Mouse (Mus musculus): ENCODE measurements around the gene Plaa. TPM values are rescaled to one million over a fixed set of nuclear protein-coding genes. Genes with fewer than 3 reads are reported as not detected.
"Not testable (repeated sequence)": the region's sequence is repeated elsewhere in the genome, so short reads cannot be mapped to it uniquely, and the experiment has no call there.

Gene Plaa
- total RNA-seq (2021): 10 to 100 TPM; 60.0 to 61.9 TPM
- long read RNA-seq, experiment 1, transcript Plaa-201 (14 exons, 2,784 nt): major isoform, 24 of 29 reads
- long read RNA-seq, experiment 1, partial matches to known transcripts: 0 of 29 reads
- long read RNA-seq, experiment 1, other reads (novel, unspliced or antisense): 5 of 29 reads
- long read RNA-seq, experiment 2, transcript Plaa-201 (14 exons, 2,784 nt): major isoform, 77 of 113 reads
- long read RNA-seq, experiment 2, partial matches to known transcripts: 8 of 113 reads
- long read RNA-seq, experiment 2, other reads (novel, unspliced or antisense): 27 of 113 reads

DNA sequence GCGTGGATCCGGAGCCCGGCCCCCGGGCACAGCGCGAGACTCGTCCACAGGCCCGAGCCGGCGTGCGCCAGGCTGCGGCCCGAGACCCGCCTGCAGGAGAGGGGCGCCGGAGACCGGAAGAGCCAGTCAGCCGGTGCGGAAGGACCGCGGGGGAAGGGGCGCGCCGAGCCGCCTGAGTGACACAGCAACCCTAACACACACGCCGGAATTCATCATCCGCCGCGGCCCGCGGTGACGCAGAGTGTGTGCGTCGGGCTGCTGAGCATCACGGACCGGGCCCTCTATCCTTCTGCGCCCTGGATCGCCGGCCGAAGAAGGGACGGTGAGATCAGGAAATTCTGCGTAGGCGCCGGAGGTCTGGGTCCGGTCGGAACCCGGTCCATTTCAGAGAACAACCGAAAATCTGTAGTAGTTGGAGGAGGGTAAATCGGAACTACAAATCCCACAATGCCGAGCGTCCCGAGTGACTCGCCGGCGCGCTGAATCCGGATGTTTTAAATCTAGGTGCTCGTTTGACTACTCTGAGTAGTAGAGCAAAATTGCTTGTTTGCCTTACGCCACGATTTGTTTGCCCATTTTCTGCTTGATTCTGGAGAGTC is at the start of gene Plaa:
Gene Plaa, minus strand, starts transcription at position 214 of the 599 bp plus-strand sequence.
- peak; percentile 72 to 80 for DNase-seq (ENCODE audit: low spot score in 2 of 2)

DNA sequence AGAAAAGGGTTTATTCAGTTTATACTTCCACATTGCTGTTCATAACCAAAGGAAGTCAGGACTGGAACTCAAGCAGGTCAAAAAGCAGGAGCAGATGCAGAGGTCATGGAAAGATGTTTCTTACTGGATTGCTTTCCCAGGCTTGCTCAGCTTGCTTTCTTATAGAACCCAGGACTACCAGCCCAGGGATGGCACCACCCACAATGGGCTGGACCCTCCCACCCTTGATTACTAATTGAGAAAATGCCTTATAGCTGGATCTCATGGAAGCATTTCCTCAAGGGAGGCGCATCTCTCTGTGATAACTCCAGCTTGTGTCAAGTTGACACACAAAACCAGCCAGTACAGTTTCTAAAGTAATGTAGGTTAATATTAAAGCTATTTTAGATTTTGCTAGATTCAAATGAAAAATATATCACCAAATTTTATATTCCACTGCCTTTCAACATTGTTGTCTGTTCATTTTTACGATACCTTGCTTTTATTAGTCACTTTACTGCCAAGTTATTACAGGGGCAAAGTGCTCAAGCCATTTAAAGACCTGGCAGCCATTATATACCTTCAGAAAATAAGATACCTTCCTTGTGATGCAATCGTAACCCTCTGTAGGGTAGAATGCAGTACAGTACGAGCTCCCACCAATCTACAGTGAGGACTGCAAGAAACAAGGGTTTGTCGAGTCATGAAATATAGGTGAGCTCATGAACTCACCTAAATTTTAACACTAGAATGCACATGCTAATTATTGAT is 47.6 kb upstream of the Plaa start:
- not testable (repeated sequence) for DNase-seq (ENCODE audit: low spot score in 2 of 2)

DNA sequence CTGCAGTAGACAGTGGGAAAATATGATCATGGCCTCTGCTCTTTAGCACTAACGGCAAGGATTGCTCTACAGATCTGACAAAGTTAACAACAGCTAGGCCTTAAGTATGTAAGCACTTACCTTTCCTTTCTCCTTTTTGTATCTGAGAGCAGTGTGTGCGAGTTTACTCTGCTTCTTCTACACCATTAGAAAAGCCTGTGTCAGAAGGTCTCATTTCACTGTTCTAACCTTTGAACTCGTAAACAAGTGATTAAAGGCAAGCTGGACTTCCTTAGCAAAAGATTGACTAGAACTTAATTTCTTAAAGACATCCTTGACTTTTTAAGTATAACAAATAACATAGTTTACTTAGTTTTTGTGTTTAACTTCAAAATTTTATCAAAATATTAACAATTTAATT is 46.9 kb upstream of the Plaa start, which contains the start of gene Lrrc19:
Gene Lrrc19, minus strand, starts transcription at position 225 of the 400 bp plus-strand sequence.
- no peak for DNase-seq (ENCODE audit: low spot score in 2 of 2)

DNA sequence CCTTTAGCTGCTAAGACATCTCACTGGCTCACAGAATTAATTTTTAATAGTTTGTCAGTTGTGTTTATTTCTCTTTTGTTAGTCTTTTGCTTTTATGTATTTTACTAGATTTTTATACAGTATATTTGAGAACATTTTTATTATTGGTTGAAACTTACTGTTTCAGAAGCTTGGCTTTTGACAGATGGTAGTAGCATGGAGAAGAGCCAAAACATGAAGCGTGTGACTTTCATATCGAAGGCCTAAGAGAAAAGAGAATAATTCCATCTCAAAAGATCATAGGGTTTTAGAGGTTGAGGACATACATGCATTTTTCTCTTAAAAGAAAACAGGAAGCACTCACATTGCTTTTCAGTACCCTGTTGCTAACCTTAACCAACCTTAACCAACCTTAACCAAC is 40.1 kb upstream of the Plaa start:
- DNase-seq (ENCODE audit: low spot score in 2 of 2): no peak

DNA sequence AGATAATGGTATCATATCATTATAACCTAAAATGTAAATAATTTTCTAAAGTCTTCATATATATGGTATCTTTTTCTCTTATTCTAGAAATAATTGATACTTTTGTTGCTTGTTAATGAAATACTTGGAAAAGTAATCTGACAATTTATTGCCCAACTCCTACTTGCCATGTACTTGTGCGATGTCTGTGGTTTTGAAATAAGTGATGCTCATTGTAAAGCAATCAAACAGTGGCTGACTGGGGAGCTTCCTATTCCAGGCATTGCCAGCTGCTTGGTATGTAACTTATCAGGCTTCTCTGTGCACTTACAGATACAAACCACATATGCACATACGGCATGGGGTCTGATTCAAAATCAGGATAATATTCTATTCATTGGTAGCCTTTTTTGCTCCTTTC is 17.0 kb upstream of the Plaa start:
- DNase-seq (ENCODE audit: low spot score in 2 of 2): no peak

DNA sequence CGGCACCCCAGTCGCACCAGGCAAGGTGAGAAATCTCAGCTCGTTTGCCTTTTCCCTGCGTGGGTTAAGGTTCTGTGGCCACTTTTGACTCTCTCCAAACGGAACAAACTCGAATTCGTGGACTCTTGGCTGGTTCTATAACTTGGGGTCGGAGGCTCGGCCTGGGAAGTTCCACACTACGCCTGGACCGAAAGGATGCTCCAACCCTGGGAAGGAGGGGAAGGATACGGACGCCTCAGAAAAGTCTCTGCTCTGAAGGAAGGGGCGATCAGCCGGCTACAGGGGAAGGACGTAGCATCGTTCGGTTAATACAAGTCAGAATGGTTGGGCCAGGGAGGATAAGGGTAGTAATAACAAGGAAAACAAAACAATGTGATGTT is 11.6 kb upstream of the Plaa start:
- DNase-seq (ENCODE audit: low spot score in 2 of 2): no peak

DNA sequence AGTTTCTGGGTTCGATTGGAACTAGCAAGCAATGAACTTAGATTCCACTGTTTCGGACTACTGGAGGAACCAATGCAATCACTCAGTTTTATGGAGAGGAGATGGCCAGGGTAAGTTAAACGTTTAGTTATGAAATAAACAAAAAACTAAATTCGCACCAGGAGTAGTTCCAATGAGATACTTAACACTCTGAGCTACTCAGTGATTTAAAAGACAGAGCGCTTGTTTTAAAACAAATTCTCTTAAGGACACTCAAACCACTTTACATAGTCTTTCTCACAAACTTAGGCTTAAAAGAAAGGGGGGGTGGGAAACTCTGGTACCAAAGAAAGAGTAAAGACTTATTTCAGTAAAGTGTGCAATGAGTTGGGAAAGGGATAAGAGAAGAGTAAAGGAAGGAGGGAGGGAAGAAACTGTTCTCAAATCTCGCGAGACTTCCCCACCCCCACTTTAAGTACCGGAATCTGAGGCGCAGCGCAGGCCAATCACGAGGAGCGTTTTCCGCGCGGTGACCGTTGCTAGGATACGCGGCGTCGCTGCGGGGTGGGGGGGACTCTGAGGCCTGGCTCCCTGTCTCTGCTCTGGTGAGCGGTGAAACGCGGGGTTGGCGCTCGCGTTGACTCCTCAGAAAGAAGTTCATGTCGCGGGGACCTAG is 11.1 kb upstream of the Plaa start, which contains the start of gene Ift74:
Gene Ift74, plus strand, starts transcription at position 520 of the 655 bp plus-strand sequence.
- DNase-seq (ENCODE audit: low spot score in 2 of 2): peak; percentile 76 to 89

DNA sequence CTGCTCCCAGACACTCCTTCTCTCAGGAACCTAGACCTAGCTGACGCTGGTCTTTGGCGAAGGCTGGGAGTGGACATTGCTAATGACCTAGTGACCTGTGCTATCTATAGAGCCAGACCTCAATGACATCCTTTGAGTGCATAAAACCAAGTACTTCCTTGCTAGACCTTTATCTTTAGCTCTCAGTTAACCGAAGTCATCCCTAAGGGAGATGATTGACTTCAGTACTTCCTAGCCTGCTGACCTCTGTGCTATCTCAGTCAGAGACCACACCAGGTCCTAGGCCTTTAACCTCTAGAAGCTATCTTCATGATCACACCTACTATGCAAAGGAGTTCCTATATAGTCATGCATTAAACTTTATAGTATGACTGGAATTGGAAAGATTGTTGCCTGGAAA is 7.3 kb upstream of the Plaa start:
- no peak for DNase-seq (ENCODE audit: low spot score in 2 of 2)

DNA sequence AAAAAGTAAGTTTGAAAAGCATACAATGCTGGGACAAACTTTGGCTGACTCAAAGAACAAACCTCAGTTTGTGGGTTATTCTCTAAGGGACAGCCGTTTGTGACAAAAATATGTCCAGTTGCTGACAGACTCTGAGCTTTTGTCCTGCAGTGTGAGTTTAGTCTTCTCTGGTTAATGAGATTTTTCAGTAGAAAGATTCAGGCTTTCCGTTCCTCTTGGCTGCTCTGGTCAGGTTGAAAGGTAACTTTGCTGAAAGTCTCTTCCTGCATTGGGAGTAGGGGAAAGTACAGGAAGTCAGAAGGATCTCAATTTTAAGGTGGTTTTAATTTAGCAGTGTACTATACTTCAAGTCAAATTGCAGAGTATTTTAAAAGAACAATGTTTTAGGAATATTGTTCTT is 2.5 kb upstream of the Plaa start:
- DNase-seq (ENCODE audit: low spot score in 2 of 2): no peak

DNA sequence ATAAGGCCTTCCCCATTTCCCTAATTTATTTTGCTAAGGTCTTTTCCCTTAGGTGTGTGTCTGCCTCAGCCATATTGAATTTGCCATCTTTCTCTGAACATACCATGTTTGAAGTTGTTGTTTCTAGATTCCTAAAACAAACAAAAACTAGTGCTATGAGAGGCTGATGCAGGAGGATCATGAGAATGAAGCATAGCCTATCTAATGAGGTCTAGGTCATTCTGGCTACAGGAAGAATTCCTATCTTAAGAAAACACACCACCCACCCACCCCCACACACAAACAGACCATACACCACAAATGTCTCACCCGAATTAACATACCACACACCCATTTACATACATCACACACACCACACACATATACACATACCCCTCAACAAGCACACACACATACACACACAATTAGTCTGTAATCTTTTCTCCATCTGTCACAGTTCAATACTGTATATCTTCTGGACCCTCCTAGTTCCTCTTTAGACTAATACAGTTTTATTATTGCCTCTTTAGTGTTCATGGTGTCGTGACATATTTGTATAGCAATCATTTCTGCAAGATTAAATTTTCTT is 1.5 kb upstream of the Plaa start:
- no peak for DNase-seq (ENCODE audit: low spot score in 2 of 2)

DNA sequence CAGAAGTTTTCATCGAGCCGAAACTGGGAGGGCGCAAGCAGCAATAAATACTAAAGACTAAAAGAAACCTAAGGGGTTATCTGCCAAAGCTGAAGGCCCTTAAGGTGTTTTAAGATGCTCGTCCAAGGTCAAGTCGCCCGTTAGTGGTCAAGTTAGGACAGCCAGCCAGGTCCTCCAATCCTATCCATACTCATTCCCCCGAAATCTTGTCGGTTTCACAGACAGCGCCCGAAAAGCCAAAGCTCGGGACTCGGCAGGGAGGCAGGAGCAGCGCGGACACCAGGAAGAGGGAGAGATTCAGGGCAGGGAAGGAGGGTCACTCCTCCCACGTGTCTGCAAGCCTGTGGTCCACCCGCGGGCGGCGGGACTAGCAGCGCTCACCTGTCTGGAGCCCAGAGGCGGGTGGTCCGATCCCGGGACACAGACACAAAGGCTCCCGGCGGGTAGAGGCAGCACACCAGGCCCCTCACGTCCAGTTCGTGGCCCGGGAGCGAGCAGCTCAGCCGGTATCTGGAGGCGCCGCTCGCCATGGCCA is 481 bp downstream of the Plaa start:
- DNase-seq (ENCODE audit: low spot score in 2 of 2): no peak

DNA sequence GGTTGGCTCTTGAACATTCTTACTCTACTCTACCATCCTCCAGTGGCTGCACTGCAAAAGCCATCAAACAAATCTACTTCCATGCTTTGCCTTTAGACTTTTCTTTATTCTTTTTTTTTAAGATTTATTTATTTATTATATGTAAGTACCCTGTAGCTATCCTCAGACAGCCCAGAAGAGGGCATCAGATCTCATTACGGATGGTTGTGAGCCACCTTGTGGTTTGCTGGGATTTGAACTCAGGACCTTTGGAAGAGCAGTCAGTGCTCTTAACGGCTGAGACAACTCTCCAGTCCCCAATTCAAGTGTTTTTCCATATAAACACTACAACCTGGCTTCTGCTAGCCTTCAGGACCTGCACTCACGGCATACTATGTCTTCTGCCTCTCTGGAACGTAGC is 1.6 kb downstream of the Plaa start:
- DNase-seq (ENCODE audit: low spot score in 2 of 2): no peak

DNA sequence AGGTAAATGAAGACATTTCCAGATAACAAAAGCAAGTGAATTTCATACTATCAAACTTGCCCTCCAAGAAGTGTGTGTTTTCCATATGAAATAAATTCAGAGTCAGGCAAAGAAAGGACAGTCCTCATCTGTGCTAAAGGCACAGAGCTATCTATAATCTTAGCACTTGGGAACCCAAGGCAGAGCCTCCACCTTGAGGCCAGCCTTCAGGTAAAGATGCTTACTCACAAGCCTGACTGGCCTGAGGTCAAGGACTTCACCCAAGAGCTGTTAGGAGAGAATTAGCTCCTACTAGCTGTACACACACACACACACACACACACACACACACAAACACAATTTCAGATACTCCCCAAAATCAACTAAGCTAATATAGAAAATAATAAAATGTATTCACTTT is 10.3 kb downstream of the Plaa start:
- DNase-seq (ENCODE audit: low spot score in 2 of 2): no peak

DNA sequence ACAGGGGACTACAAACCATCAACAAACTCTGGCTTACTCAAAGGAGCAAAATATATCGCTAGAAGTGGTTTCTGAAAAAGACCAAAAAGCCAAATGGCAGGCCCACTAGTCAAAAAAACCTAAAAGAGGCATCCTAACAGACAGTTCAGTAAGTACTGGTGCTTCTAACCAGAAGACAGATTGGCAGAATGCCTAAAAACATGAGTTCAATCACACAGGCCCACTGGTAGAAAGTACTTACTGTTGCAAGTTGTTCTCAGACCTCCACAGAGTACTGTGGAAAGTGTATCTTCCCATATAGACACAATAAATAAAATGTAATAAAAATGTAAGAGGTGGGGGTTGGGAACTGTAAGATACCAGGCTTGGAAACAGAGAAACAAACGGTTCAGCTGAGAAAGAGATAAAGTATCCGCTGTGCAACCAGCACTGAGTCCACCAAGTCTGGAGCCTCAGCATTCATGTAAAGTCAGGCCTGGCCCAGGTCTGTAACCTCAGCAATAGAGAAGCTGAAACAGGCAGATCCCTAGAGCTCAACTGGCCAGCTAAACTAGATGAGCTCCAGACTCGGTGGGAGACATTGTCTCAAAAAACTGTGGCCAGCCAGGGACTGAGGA is 11.2 kb downstream of the Plaa start:
- DNase-seq (ENCODE audit: low spot score in 2 of 2): no peak

DNA sequence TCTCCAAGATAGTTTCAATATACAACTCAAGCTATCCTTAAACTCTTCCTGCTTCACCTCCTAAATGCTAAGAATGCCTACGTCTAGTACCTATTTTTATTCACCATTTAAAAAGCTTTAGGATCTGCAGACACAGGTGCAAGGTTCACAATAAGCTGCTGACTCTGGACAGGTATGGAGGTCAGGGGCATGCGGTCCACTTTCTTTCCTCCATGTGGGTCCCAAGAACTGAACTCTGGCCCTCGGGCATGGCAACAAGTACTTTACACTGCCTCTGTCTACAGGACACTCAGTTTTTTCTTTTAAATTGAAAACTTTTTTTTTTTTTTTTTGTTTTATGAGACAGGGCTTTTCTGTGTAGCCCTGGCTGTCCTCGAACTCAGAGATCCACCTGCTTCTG is 30.4 kb downstream of the Plaa start:
- DNase-seq (ENCODE audit: low spot score in 2 of 2): no peak

DNA sequence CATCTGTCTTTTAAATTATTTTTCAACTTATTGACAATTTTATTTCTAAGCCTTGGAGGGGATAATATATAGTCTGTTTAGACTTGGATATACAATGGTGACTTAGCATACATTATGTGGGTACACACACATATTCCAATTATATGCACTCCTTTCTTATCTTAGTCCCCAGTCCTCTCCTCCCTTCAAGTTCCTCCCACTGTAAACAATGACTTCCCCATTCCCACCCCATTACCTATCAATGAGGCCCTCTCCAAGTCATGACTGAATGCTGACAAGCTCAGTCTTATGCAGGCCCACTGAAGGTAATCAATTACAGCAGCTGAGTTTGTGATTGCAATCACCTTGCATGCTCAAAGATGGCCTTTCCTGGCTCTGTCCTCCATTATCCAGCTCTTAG is 38.7 kb downstream of the Plaa start:
- no peak for DNase-seq (ENCODE audit: low spot score in 2 of 2)

DNA sequence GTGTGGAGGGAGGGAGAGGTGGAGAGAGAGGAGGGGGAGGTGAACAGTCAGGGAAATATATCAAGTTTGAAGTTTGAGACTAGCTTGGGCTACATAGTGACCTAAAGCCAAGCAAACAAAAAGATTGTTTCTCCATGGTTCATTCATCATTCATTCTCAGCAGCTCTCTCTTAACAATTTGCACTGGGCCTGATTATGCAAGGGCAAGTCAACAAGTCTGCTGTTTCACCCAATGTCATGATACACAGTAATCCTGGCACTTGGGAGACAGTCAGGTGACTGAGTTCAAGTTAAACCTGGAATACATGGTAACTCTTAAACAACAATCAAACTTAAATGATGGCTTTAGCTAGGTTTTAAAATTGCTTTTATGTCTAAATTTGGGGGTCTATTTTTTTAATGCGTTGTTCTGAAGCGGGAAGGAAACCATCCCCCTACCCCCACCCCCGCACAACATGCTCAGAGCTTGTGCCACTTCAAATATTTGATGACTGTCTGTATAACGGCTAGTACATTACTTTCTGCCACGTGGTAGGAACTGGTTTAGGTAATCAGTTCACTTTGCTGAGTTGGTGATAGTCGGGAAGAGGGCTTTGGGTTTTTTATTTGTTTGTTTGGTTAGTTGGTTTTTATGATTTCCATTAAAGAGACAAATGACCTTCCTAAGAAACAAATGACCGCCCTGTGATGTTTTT is 40.9 kb downstream of the Plaa start:
- DNase-seq (ENCODE audit: low spot score in 2 of 2): no peak

DNA sequence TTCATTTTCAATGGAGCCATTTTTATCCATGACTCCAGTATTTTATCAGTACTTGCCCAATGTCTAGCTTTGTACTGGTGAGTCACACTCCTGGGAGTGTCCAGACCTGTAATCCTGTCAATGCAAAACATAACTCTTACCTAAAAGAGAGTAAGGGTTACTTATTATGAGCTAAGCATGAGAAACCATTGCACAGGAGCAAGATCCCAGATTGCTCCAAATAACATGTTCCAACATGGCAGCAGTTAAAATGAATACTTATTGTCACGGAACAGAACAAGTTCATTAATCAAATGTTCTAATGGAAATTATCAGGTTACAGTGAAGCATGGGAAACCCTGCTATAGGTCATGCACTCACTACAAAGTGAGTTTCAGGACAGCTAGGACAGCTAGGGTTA is 42.7 kb downstream of the Plaa start:
- DNase-seq (ENCODE audit: low spot score in 2 of 2): no peak

DNA sequence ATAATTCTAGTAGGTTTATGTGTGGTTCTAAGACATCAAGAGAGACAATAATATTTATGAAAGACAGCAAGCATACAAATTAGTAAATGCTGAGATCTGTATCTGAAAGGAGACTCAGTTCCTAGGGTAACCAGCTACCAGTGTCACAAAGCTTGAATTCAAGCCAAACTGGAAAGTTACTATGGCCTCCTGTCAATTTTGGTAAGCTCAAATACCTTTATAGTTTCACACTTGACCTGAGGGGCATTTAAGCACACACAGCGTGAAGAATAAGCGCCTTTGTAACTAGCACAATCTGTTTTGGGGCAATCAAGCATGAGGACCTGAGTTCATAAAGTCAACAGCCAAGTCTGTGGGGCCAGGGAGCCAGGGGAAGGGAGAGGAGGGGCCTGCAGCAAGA is 43.8 kb downstream of the Plaa start:
- no peak for DNase-seq (ENCODE audit: low spot score in 2 of 2)

DNA sequence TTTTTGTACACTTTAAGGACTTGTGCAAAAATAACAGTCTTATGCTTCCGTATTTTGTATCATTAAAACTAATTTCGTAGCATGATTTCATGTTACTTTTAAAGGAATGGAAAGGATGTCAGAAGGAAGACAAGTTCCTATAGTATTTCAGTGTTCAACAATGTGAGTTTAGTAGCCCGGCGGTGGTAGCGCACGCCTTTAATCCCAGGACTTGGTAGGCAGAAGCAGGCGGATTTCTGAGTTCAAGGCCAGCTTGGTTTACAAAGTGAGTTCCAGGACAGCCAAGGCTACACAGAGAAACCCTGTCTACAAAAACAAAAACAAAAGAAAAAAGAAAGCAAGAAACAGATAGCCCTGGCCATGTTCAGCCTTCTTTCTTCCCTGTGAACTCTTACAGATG is 45.9 kb downstream of the Plaa start:
- no peak for DNase-seq (ENCODE audit: low spot score in 2 of 2)
